ENCODE assay signal across 20 mouse cellular contexts in genomic region chr9:123949432-123949831, GRCm38 (mm10). TPM values are rescaled to one million over a fixed set of nuclear protein-coding genes. Genes with fewer than 3 reads are reported as not detected.
"Had no signal": no experiment of that assay in that cellular context is flagged by ENCODE, and none has a peak within 500 bp of the region (broad histone marks: within the 10 kb centered on the region; RNA-seq: fewer than 3 reads in every experiment).

No protein-coding gene starts in this region.

- H3K9ac ChIP-seq: limb, embryonic 12.5 days; liver, embryonic 14.5 days; lung, embryonic 14.5 days; neural tube, embryonic 15.5 days had no signal

- ATAC-seq: intestine, embryonic 16.5 days had no signal

- H3K27ac ChIP-seq: limb, embryonic 12.5 days; liver, embryonic 14.5 days; midbrain, embryonic 10.5 days; neural tube, embryonic 15.5 days; stomach, postnatal 0 days had no signal

- H3K4me1 ChIP-seq: limb, embryonic 12.5 days; midbrain, embryonic 10.5 days; neural tube, embryonic 15.5 days had no signal

- H3K27me3 ChIP-seq: limb, embryonic 12.5 days; neural tube, embryonic 15.5 days had no signal

- H3K4me3 ChIP-seq: limb, embryonic 12.5 days; midbrain, embryonic 10.5 days; myocyte; neural tube, embryonic 15.5 days had no signal

- DNase-seq: kidney, adult 8-10 months; kidney, postnatal 25 days; layer of hippocampus, adult 9-11 months; lung, embryonic 14.5 days; lung, postnatal 10 days; midbrain, embryonic 14.5 days; right cerebral cortex, adult 18-20 months; right cerebral cortex, postnatal 25 days had no signal

- H3K36me3 ChIP-seq: limb, embryonic 12.5 days; midbrain, embryonic 10.5 days; neural tube, embryonic 15.5 days had no signal

RNA-seq across cellular contexts. Expression of gene Ccr1, which starts 19.1 kb away (rescaled TPM):
- polyA plus RNA-seq: myocyte had no signal

RNA-seq across cellular contexts. Expression of gene Ccr1l1, which starts 28.8 kb away (rescaled TPM):
- total RNA-seq: left cerebral cortex, postnatal 36 days; liver, adult 2 months had no signal
- polyA plus RNA-seq: intestine, embryonic 16.5 days; kidney, embryonic 16.5 days; limb, embryonic 12.5 days; lung, embryonic 14.5 days; midbrain, embryonic 10.5 days; midbrain, embryonic 14.5 days; myocyte; neural tube, embryonic 11.5 days; neural tube, embryonic 15.5 days; small intestine, adult 2 months; stomach, postnatal 0 days had no signal
